Mouse (Mus musculus): ENCODE data around the gene Cd320. TPM values are rescaled to one million over a fixed set of nuclear protein-coding genes. Genes with fewer than 3 reads are reported as not detected.
A peak's percentile ranks its signal among the peaks of the same experiment; 100 is the strongest.
"Not testable (repeated sequence)": the region's sequence is repeated elsewhere in the genome, so short reads cannot be mapped to it uniquely, and the experiment has no call there.

Cd320 gene
- total RNA-seq (2014; fragmentation: Nextera tagmentation) (11.4 and 19.2 TPM in 2 replicates), total RNA-seq (2017) (14.1 and 19.6 TPM in 2 replicates)

GRCm38 (mm10) chr17:33842966-33843795 is at the start of gene Cd320:
TSS of gene Cd320 (plus strand) at chr17:33843091.
- peak; percentile 89 for ATAC-seq (replicated peaks; ENCODE audit: low FRiP score, low TSS enrichment, poor library complexity, severe bottlenecking)

- ATAC-seq (replicated peaks; ENCODE audit: low FRiP score, low TSS enrichment, poor library complexity, severe bottlenecking) = no peak
Measured at GRCm38 (mm10) chr17:33798306-33798705, 44.6 kb upstream of the Cd320 start.

- no peak for ATAC-seq (replicated peaks; ENCODE audit: low FRiP score, low TSS enrichment, poor library complexity, severe bottlenecking)
Measured at GRCm38 (mm10) chr17:33799277-33799676, 43.6 kb upstream of the Cd320 start.

GRCm38 (mm10) chr17:33802221-33802620 is 40.7 kb upstream of the Cd320 start:
- ATAC-seq (replicated peaks; ENCODE audit: low FRiP score, low TSS enrichment, poor library complexity, severe bottlenecking) = peak; percentile 26; the same call in 1 of the 2 replicates

- peak; percentile 63; the same call in 1 of the 2 replicates for ATAC-seq (replicated peaks; ENCODE audit: low FRiP score, low TSS enrichment, poor library complexity, severe bottlenecking)
Measured at GRCm38 (mm10) chr17:33804205-33804604, 38.7 kb upstream of the Cd320 start.

- no peak for ATAC-seq (replicated peaks; ENCODE audit: low FRiP score, low TSS enrichment, poor library complexity, severe bottlenecking)
Measured at GRCm38 (mm10) chr17:33804745-33805144, 38.1 kb upstream of the Cd320 start.

GRCm38 (mm10) chr17:33807181-33807888 is 35.6 kb upstream of the Cd320 start:
- no peak for ATAC-seq (replicated peaks; ENCODE audit: low FRiP score, low TSS enrichment, poor library complexity, severe bottlenecking)

GRCm38 (mm10) chr17:33808192-33808591 is 34.7 kb upstream of the Cd320 start:
- no peak for ATAC-seq (replicated peaks; ENCODE audit: low FRiP score, low TSS enrichment, poor library complexity, severe bottlenecking)

- ATAC-seq (replicated peaks; ENCODE audit: low FRiP score, low TSS enrichment, poor library complexity, severe bottlenecking) = peak; percentile 98
Measured at GRCm38 (mm10) chr17:33810334-33811141, 32.4 kb upstream of the Cd320 start, which contains the start of gene Kank3. TSS of gene Kank3 (plus strand) at chr17:33810519.

GRCm38 (mm10) chr17:33811142-33811516 is 31.8 kb upstream of the Cd320 start:
- 0 out of 2 replicates have a peak, but pooled peaks have one; percentile 1 for ATAC-seq (replicated peaks; ENCODE audit: low FRiP score, low TSS enrichment, poor library complexity, severe bottlenecking)

- ATAC-seq (replicated peaks; ENCODE audit: low FRiP score, low TSS enrichment, poor library complexity, severe bottlenecking) = no peak
Measured at GRCm38 (mm10) chr17:33812475-33812874, 30.4 kb upstream of the Cd320 start.

GRCm38 (mm10) chr17:33812990-33813389 is 29.9 kb upstream of the Cd320 start:
- ATAC-seq (replicated peaks; ENCODE audit: low FRiP score, low TSS enrichment, poor library complexity, severe bottlenecking) = no peak

GRCm38 (mm10) chr17:33815399-33815798 is 27.5 kb upstream of the Cd320 start:
- no peak for ATAC-seq (replicated peaks; ENCODE audit: low FRiP score, low TSS enrichment, poor library complexity, severe bottlenecking)

- ATAC-seq (replicated peaks; ENCODE audit: low FRiP score, low TSS enrichment, poor library complexity, severe bottlenecking) = no peak
Measured at GRCm38 (mm10) chr17:33816612-33817011, 26.3 kb upstream of the Cd320 start.

GRCm38 (mm10) chr17:33817184-33817968 is 25.5 kb upstream of the Cd320 start:
- ATAC-seq (replicated peaks; ENCODE audit: low FRiP score, low TSS enrichment, poor library complexity, severe bottlenecking) = peak; percentile 80

GRCm38 (mm10) chr17:33817969-33818643 is 24.8 kb upstream of the Cd320 start:
- ATAC-seq (replicated peaks; ENCODE audit: low FRiP score, low TSS enrichment, poor library complexity, severe bottlenecking) = peak; percentile 12

- ATAC-seq (replicated peaks; ENCODE audit: low FRiP score, low TSS enrichment, poor library complexity, severe bottlenecking) = no peak
Measured at GRCm38 (mm10) chr17:33822436-33822959, 20.4 kb upstream of the Cd320 start.

- not testable (repeated sequence) for ATAC-seq (replicated peaks; ENCODE audit: low FRiP score, low TSS enrichment, poor library complexity, severe bottlenecking)
Measured at GRCm38 (mm10) chr17:33823171-33823570, 19.7 kb upstream of the Cd320 start.
